8 mouse cellular contexts compared by ENCODE assay signal in the genomic region with DNA sequence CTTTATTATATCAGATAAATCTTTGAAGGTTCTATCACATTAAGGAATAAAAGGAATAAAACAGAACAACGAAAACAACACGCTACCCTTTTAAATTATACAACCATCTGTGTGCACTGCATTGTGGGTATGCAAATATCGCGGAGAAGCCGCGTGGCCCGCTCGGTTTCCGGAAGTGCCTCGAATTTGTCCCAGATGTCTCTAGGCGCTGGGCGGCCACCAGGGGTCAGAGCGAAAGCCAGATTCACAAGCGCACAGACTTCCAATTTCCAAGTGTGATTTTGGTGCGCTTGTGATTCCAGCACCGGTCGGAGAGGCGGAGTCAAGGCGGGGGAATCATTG. TPM values are rescaled to one million over a fixed set of nuclear protein-coding genes. Genes with fewer than 3 reads are reported as not detected.
DNase-seq lines count a peak whose midpoint lies in the region; ATAC-seq and TF ChIP-seq lines count a peak whose summit lies in the region.

A gene (plus strand): TSS at position 229 of the 342 bp plus-strand sequence.

- ATAC-seq in forebrain, embryonic 15.5 days (replicated peaks): peak; percentile 90
- ATAC-seq in lung, embryonic 14.5 days (ENCODE audit: insufficient read depth): peak; percentile 89

- H3K27me3 ChIP-seq in forebrain, embryonic 15.5 days: no peaks in the 10 kb centered on the region
- no peaks in the 10 kb centered on the region for H3K27me3 ChIP-seq in lung, embryonic 14.5 days (ENCODE audit: insufficient read depth, low read length)

- H3K27ac ChIP-seq in forebrain, embryonic 15.5 days (replicated peaks): peak within 1 kb of the TSS; percentile 96
- peak within 1 kb of the TSS; percentile 95 for H3K27ac ChIP-seq in layer of hippocampus, adult 2 months
- peak within 1 kb of the TSS; percentile 96 for H3K27ac ChIP-seq in lung, embryonic 14.5 days (ENCODE audit: low read depth)

- H3K4me1 ChIP-seq in forebrain, embryonic 15.5 days: peaks cover 14% of the 10 kb centered on the region
- H3K4me1 ChIP-seq in lung, embryonic 14.5 days (ENCODE audit: insufficient read depth): 0 out of 2 replicates have a peak, but pooled peaks cover 3% of the 10 kb centered on the region

- H3K4me2 ChIP-seq in forebrain, embryonic 15.5 days (replicated peaks): peak within 1 kb of the TSS; percentile 82
- H3K4me2 ChIP-seq in lung, embryonic 14.5 days: peak within 1 kb of the TSS; percentile 73

- peak within 1 kb of the TSS; percentile 70 for H3K4me3 ChIP-seq in forebrain, embryonic 15.5 days
- H3K4me3 ChIP-seq in layer of hippocampus, adult 2 months: peak within 1 kb of the TSS; percentile 82
- peak within 1 kb of the TSS; percentile 51 for H3K4me3 ChIP-seq in lung, embryonic 14.5 days (ENCODE audit: low read depth, low read length)

- H3K36me3 ChIP-seq in forebrain, embryonic 15.5 days: no peaks in the 10 kb centered on the region
- no peaks in the 10 kb centered on the region for H3K36me3 ChIP-seq in lung, embryonic 14.5 days (ENCODE audit: insufficient read depth)

- H3K9ac ChIP-seq in forebrain, embryonic 15.5 days (replicated peaks): peak within 1 kb of the TSS; percentile 84
- H3K9ac ChIP-seq in lung, embryonic 14.5 days: peak within 1 kb of the TSS; percentile 72

- DNase-seq in MEL-GATA-1-ER (ENCODE audit: extremely low read depth, low read depth): peak; percentile 94
- DNase-seq in cerebellum, adult 11-12 months: peak; percentile 89
- peak; percentile 91 for DNase-seq in heart, postnatal 36 days
- DNase-seq in layer of hippocampus, adult 2 months (ENCODE audit: low spot score in 2 of 2): peak; percentile 92
- peak; percentile 98 for DNase-seq in lung, embryonic 14.5 days
- peak; percentile 93 for DNase-seq in ovary, postnatal 36 days (ENCODE audit: low spot score)
- peak; percentile 93 for DNase-seq in thymus, postnatal 25 days

- TF ChIP-seq CTCF in layer of hippocampus, adult 2 months (conservative IDR thresholded peaks at IDR 0.05): peak; percentile 89
- TF ChIP-seq CTCF in lung, embryonic 14.5 days (IDR thresholded peaks at IDR 0.05; ENCODE audit: low read depth): peak; percentile 89

- under 1% methylated on average over 19 of the region's 19 CpGs for WGBS in forebrain, embryonic 15.5 days
- under 1% methylated on average over 19 of the region's 19 CpGs for WGBS in lung, embryonic 14.5 days

- intact Hi-C loops in heart, postnatal 36 days (cut with DNase I): loop anchor here (1.0 to 5.0 kb wide), 3 partner anchors 64 to 331 kb away; no protein-coding TSS in a partner anchor

- no peaks in the 10 kb centered on the region for H3K9me3 ChIP-seq in forebrain, embryonic 15.5 days
- no peaks in the 10 kb centered on the region for H3K9me3 ChIP-seq in lung, embryonic 14.5 days (ENCODE audit: low read depth, low read length)

RNA-seq across cellular contexts. Expression of the gene that starts here (rescaled TPM):
- polyA plus RNA-seq in forebrain, embryonic 15.5 days (2015; fragmentation: Nextera tagmentation; extraction: Ambion mirVana): 31.8 and 32.8 TPM in 2 replicates
- total RNA-seq in heart, postnatal 36 days (2021): 1 to 10 TPM; 2.1 to 3.3 TPM
- total RNA-seq in layer of hippocampus, adult 2 months (2021): 1 to 10 TPM; 6.2 to 7.2 TPM
- 10.1 and 11.0 TPM in 2 replicates for polyA plus RNA-seq in lung, embryonic 14.5 days (2014; fragmentation: Nextera tagmentation; extraction: Ambion mirVana)

Comparison
In these comparisons a context has a peak if more than half of its experiments do, and no peak if none do; other contexts are left out.
1. Peak in every context shown above with its lines: DNase-seq, ATAC-seq, H3K4me3 ChIP-seq and H3K27ac ChIP-seq.